Mouse (Mus musculus): Measurements from ENCODE around the gene Stac3.

DNA sequence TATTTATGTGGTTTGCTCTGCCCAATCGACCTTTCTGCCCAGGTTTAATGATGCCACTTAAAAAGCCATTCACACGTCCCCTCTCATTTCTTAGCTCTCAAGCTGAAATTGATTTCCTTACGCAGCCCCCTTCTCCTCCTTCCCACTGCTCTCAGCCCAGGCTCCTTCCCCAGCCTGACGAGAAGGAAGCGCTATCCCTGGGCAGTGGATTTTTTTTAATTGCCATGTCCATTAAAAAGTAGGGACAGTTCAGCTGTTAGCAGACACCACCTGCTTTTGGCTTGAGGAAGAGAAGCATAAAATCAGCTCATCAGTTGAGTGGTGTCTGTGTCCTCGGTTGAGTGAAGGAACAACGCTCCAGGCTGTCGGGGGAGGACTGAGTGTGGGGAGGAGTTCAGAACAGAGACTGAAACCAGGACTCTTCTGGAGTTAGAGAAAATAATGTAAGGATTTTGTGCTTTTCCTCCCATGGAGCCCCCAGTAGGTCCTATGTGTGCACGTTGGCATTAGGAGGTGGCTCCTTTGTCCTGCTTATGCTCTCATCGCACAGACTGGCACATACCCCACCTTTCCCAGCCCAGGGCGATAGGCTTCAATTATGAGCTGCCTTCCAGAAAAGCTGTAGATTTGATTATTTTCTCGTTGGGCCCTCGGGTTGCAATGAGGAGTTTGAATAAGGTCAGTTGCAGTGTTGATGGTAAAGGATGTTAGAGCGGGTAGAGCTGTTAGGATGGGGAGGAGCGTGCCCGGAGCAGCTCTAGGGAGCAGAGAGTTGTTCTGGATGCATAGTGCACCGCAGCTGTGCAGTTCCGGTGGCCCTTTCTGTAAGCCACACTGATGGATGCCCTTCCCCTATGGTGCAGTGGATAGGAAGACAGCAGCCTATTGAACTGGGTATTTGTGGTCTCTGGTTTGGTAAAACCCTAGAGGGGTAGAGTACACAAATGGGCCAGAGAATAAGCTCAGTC is 11.0 kb upstream of the Stac3 start:
- TF ChIP-seq POLR2A (IDR thresholded peaks at IDR 0.05; ENCODE audit: borderline replicate concordance, insufficient read depth, low read length) (no peak), CTCF (IDR thresholded peaks at IDR 0.05; ENCODE audit: borderline replicate concordance, insufficient read depth, low read depth, low read length) (no peak)
